Comparison of ENCODE assay signal across 7 mouse cellular contexts in genomic region chr10:80330084-80330483, GRCm38 (mm10). TPM values are rescaled to one million over a fixed set of nuclear protein-coding genes. Genes with fewer than 3 reads are reported as not detected.
A peak's percentile ranks its signal among the peaks of the same experiment; 100 is the strongest.
DNase-seq lines count a peak whose midpoint lies in the region; ATAC-seq and TF ChIP-seq lines count a peak whose summit lies in the region.

No protein-coding gene starts in this region.

- peaks cover 14% of the 10 kb centered on the region; the same call in 1 of the 2 replicates for H3K27me3 ChIP-seq in lung, embryonic 15.5 days
- H3K27me3 ChIP-seq in limb, embryonic 10.5 days (ENCODE audit: low read depth, poor library complexity, severe bottlenecking) = peaks cover 80% of the 10 kb centered on the region

- H3K9ac ChIP-seq in lung, embryonic 15.5 days = peak overlapping the region; percentile 49

- H3K4me2 ChIP-seq in lung, embryonic 15.5 days = peak overlapping the region; percentile 98

- H3K4me1 ChIP-seq in lung, embryonic 15.5 days = peaks cover 30% of the 10 kb centered on the region
- peaks cover 25% of the 10 kb centered on the region for H3K4me1 ChIP-seq in limb, embryonic 10.5 days
- H3K4me1 ChIP-seq in olfactory bulb, adult 2 months (ENCODE audit: control insufficient read depth, insufficient read depth, low read length) = peaks cover 12% of the 10 kb centered on the region

- H3K36me3 ChIP-seq in lung, embryonic 15.5 days = no peaks in the 10 kb centered on the region
- H3K36me3 ChIP-seq in limb, embryonic 10.5 days = no peaks in the 10 kb centered on the region

- 2% methylated on average over 41 of the region's 41 CpGs for WGBS in lung, embryonic 15.5 days
- 2% methylated on average over 41 of the region's 41 CpGs for WGBS in limb, embryonic 10.5 days
- WGBS in olfactory bulb, adult 2 months = 1% methylated on average over 41 of the region's 41 CpGs

- ATAC-seq in lung, embryonic 15.5 days (ENCODE audit: borderline replicate concordance, extremely low read depth, low FRiP score, low TSS enrichment) = no peak
- 0 out of 2 replicates have a peak, but pooled peaks have one; percentile 0 for ATAC-seq in erythroblast, adult 5-6 weeks (replicated peaks; ENCODE audit: low FRiP score, poor library complexity, severe bottlenecking)

- peak overlapping the region; percentile 43; the same call in 1 of the 2 replicates for H3K27ac ChIP-seq in lung, embryonic 15.5 days
- H3K27ac ChIP-seq in limb, embryonic 10.5 days = peak overlapping the region; percentile 70
- no peak overlapping the region for H3K27ac ChIP-seq in olfactory bulb, adult 2 months (ENCODE audit: insufficient read depth, low read depth, low read length)

- no peaks in the 10 kb centered on the region for H3K9me3 ChIP-seq in lung, embryonic 15.5 days
- no peaks in the 10 kb centered on the region for H3K9me3 ChIP-seq in limb, embryonic 10.5 days (replicated peaks)

- no peak for DNase-seq in lung, postnatal 4 days
- no peak for DNase-seq in limb, embryonic 10.5 days (ENCODE audit: low spot score)
- no peak for DNase-seq in urinary bladder, postnatal 36 days (ENCODE audit: low spot score in 2 of 2)
- no peak for DNase-seq in frontal cortex, postnatal 25 days (ENCODE audit: low spot score in 2 of 2)

- TF ChIP-seq CTCF in olfactory bulb, adult 2 months (IDR thresholded peaks at IDR 0.05; ENCODE audit: insufficient read depth, low read depth, low read length) = no peak

- peak overlapping the region; percentile 53 for H3K4me3 ChIP-seq in lung, embryonic 15.5 days
- H3K4me3 ChIP-seq in limb, embryonic 10.5 days = peak overlapping the region; percentile 61
- peak overlapping the region; percentile 53 for H3K4me3 ChIP-seq in olfactory bulb, adult 2 months (ENCODE audit: insufficient read depth, low read depth, low read length)

- no peak for TF ChIP-seq POLR2A in olfactory bulb, adult 2 months (IDR thresholded peaks at IDR 0.05; ENCODE audit: insufficient read depth, low read depth, low read length)

RNA-seq across cellular contexts. Expression of gene Reep6, which starts 0.3 kb away (rescaled TPM):
- 13.8 and 14.2 TPM in 2 replicates for polyA plus RNA-seq in lung, embryonic 15.5 days (2015; fragmentation: Nextera tagmentation; extraction: Ambion mirVana)
- 1.7 and 6.0 TPM in 2 replicates for total RNA-seq in erythroblast, adult 5-6 weeks (2015; ENCODE audit: low replicate concordance)
- 2.0 and 4.5 TPM in 2 replicates for total RNA-seq in erythroblast, adult 5-6 weeks (2017; ENCODE audit: low replicate concordance)
- 5.4 and 6.6 TPM in 2 replicates for polyA plus RNA-seq in limb, embryonic 10.5 days (2016; fragmentation: Nextera tagmentation; extraction: Ambion mirVana)
- not detected in 2 replicates for polyA plus RNA-seq in olfactory bulb, adult 2 months (2012; ENCODE audit: insufficient read depth, insufficient read length, low replicate concordance, missing spikeins)

RNA-seq across cellular contexts. Expression of gene Pcsk4, which starts 0.8 kb away (rescaled TPM):
- polyA plus RNA-seq in lung, embryonic 15.5 days (2015; fragmentation: Nextera tagmentation; extraction: Ambion mirVana) = 3.4 and 4.0 TPM in 2 replicates
- 1.0 TPM in 1 of 2 replicates, not detected in the other for total RNA-seq in erythroblast, adult 5-6 weeks (2015; ENCODE audit: low replicate concordance)
- total RNA-seq in erythroblast, adult 5-6 weeks (2017; ENCODE audit: low replicate concordance) = not detected in 2 replicates
- 6.1 and 6.3 TPM in 2 replicates for polyA plus RNA-seq in limb, embryonic 10.5 days (2016; fragmentation: Nextera tagmentation; extraction: Ambion mirVana)
- not detected in 2 replicates for polyA plus RNA-seq in olfactory bulb, adult 2 months (2012; ENCODE audit: insufficient read depth, insufficient read length, low replicate concordance, missing spikeins)

RNA-seq across cellular contexts. Expression of gene 2310011J03Rik, which starts 9.7 kb away (rescaled TPM):
- 47.7 and 51.9 TPM in 2 replicates for polyA plus RNA-seq in lung, embryonic 15.5 days (2015; fragmentation: Nextera tagmentation; extraction: Ambion mirVana)
- 6.1 and 12.7 TPM in 2 replicates for total RNA-seq in erythroblast, adult 5-6 weeks (2015; ENCODE audit: low replicate concordance)
- total RNA-seq in erythroblast, adult 5-6 weeks (2017; ENCODE audit: low replicate concordance) = 3.5 and 3.7 TPM in 2 replicates
- 58.2 and 60.9 TPM in 2 replicates for polyA plus RNA-seq in limb, embryonic 10.5 days (2016; fragmentation: Nextera tagmentation; extraction: Ambion mirVana)
- polyA plus RNA-seq in olfactory bulb, adult 2 months (2012; ENCODE audit: insufficient read depth, insufficient read length, low replicate concordance, missing spikeins) = not detected in 2 replicates

RNA-seq across cellular contexts. Expression of gene Adamtsl5, which starts 18.1 kb away (rescaled TPM):
- 2.5 and 3.4 TPM in 2 replicates for polyA plus RNA-seq in lung, embryonic 15.5 days (2015; fragmentation: Nextera tagmentation; extraction: Ambion mirVana)
- 0.21 and 0.77 TPM in 2 replicates for total RNA-seq in erythroblast, adult 5-6 weeks (2015; ENCODE audit: low replicate concordance)
- total RNA-seq in erythroblast, adult 5-6 weeks (2017; ENCODE audit: low replicate concordance) = 0.17 TPM in 1 of 2 replicates, not detected in the other
- 0.39 and 0.48 TPM in 2 replicates for polyA plus RNA-seq in limb, embryonic 10.5 days (2016; fragmentation: Nextera tagmentation; extraction: Ambion mirVana)
- polyA plus RNA-seq in olfactory bulb, adult 2 months (2012; ENCODE audit: insufficient read depth, insufficient read length, low replicate concordance, missing spikeins) = not detected in 2 replicates

RNA-seq across cellular contexts. Expression of gene Plk5, which starts 26.2 kb away (rescaled TPM):
- polyA plus RNA-seq in lung, embryonic 15.5 days (2015; fragmentation: Nextera tagmentation; extraction: Ambion mirVana) = 0.74 and 1.0 TPM in 2 replicates
- not detected in 2 replicates for total RNA-seq in erythroblast, adult 5-6 weeks (2015; ENCODE audit: low replicate concordance)
- total RNA-seq in erythroblast, adult 5-6 weeks (2017; ENCODE audit: low replicate concordance) = not detected in 2 replicates
- polyA plus RNA-seq in limb, embryonic 10.5 days (2016; fragmentation: Nextera tagmentation; extraction: Ambion mirVana) = 0.31 and 0.48 TPM in 2 replicates
- not detected in 2 replicates for polyA plus RNA-seq in olfactory bulb, adult 2 months (2012; ENCODE audit: insufficient read depth, insufficient read length, low replicate concordance, missing spikeins)

Comparison
In these comparisons a context has a peak if more than half of its experiments do, and no peak if none do; other contexts are left out.
1. RNA of gene 2310011J03Rik, which starts 9.7 kb away (polyA plus RNA-seq): 58.2 to 60.9 TPM in limb, embryonic 10.5 days and 47.7 to 51.9 TPM in lung, embryonic 15.5 days; not detected in olfactory bulb, adult 2 months; every median in the first group is over 10 times any median in the second.
2. Peak in every context shown above with its lines, with median percentiles within 50 percentile points of each other: H3K4me3 ChIP-seq.